Mouse (Mus musculus) testis, adult 2 months (tissue): ENCODE results near the gene Sbno2.

ENCODE experiments used
- CTCF ChIP-seq: fragments of 200-500 bp; IDR thresholded peaks from 2 replicates; pipeline ENCODE4 v1.5.1; 2012; ENCODE audit warnings: low read depth, mild to moderate bottlenecking, inconsistent platforms, low read length, moderate library complexity; ENCODE audit not compliant: control insufficient read depth, insufficient read depth, insufficient replicate concordance
- POLR2A ChIP-seq: fragments of 200-500 bp; IDR thresholded peaks from 2 replicates; pipeline ENCODE4 v1.6.1; 2012; ENCODE audit warnings: low read depth, mild to moderate bottlenecking, inconsistent platforms, low read length, moderate library complexity; ENCODE audit not compliant: control insufficient read depth

GRCm38 (mm10) chr10:80017771-80018170 lies 87.6 kb downstream of the Sbno2 start:
- no peak for TF ChIP-seq POLR2A
- no peak for TF ChIP-seq CTCF
